Mouse (Mus musculus) spleen, adult 12 weeks (tissue): ENCODE results near the gene Rexo4.
A peak's percentile ranks its signal among the peaks of the same experiment; 100 is the strongest.

Experiments
- DNase-seq: peaks from one replicate; pipeline ENCODE4 v3.0.0; 2022; ENCODE audit warnings: low spot score

Rexo4 gene

DNA sequence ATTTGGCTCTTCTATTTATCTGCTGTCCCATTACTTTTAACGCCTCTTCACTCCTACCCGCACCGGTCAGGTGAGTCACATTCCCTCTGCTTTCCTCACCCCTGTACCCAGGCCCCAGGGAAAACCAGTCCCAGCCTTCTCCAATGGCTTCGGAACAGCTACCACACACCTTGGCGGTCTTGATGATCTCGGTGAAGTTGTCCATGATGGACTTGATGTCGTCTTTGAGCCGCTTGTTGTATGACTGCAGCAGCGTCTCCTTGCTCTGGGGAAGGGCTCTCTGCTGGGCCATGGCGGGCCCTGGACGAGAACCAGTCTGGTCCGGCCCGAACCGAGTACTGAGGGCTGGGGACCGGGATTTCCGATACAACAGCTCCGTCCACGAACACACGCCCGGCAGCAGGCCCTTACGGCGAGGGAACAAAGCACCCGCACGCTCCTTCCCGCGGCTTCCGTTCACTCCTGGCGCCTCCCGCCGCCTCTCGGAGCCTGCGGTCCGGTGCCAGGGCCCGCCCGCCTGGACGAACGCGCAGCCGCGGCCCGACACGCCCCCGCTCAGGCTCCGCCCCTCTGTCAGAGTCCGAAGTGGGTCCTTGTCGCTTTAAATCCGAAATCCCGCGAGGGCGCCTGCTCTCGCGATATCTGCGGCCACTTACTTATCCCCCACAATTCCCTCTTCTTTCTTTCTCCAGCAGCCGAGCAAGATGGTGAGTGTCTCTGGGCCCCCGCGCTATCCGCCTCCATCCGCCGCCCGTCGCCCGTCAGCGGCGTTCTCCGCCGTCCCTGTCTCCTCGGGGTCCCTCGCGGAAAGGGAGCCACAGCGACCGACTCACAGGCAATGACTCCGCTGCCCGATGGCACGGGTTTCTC lies 53.8 kb downstream of the Rexo4 start, which contains the start of the genes Med22 and Rpl7a:
TSS of gene Med22 (minus strand) at position 554 of the 870 bp plus-strand sequence.
TSS of gene Rpl7a (plus strand) at position 641 of the 870 bp plus-strand sequence.
- DNase-seq: peak; percentile 100

GRCm38 (mm10) chr2:26909387-26909784 lies 54.8 kb downstream of the Rexo4 start:
- DNase-seq: no peak

GRCm38 (mm10) chr2:26908710-26909386 lies 55.3 kb downstream of the Rexo4 start:
- no peak for DNase-seq

DNA sequence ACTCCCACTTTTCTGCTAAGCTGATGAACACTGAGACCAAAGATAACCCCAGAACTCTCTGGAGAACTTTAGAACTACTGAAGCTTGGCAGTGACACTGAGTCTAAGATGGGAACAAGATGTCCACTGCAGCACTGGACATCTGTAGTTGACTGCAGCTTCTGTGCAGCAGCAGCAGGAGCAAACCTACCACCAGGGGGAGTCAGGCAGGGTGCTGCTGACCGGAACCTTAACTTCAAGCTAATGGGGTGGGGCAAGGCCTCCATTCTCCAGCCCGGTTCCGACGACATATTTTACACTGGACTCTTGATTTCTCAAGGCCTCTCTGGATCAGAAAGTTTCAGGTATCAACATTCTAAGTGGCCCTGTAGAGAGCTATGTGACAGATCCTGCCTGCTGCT lies 57.1 kb downstream of the Rexo4 start:
- DNase-seq: no peak

- DNase-seq: no peak
Measured at GRCm38 (mm10) chr2:26906431-26906830, 57.8 kb downstream of the Rexo4 start.

DNA sequence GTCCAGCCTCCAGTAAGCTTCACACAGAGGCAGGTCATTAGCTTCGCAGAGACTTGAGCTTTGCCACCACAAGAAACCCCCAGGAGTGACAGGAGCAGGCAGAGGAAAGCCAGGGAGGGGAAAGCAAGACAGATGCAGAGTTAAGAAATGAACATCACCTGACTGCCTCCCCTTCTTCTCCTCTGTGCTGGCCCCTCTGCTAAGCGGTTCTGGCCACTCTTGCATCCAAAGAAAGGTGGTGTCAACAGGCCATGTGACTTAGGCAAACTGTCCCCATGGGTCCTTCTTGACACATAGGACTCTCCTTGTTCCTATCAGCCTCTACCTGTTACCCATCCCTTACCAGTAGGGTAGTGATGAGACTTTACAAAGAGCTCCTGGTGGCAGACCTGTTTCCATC lies 58.2 kb downstream of the Rexo4 start:
- no peak for DNase-seq
